Mouse (Mus musculus): ENCODE results near the gene Chsy1. TPM values are rescaled to one million over a fixed set of nuclear protein-coding genes. Genes with fewer than 3 reads are reported as not detected.

Chsy1 gene
- polyA plus RNA-seq, 2 experiments = 7.9 to 9.0 TPM

GRCm38 (mm10) chr7:66140923-66141570, 31.7 kb downstream of the Chsy1 start:
- WGBS (ENCODE audit: insufficient replicate concordance) = 84% methylated on average over 4 of the region's 4 CpGs
- Histone ChIP-seq H3K4me3 (ENCODE audit: insufficient read depth in 1 of 2, low read depth in 2 of 2, low read length in 2 of 2) (no peak overlapping the region), H3K9me3 (ENCODE audit: control insufficient read depth, low read length) (no peaks in the 10 kb centered on the region), H3K4me2 (ENCODE audit: low read depth) (no peak overlapping the region), H3K9ac (replicated peaks) (no peak overlapping the region), H3K27me3 (ENCODE audit: control insufficient read depth, insufficient read depth, low read length) (no peaks in the 10 kb centered on the region), H3K36me3 (replicated peaks; ENCODE audit: control insufficient read depth, insufficient read depth, low read depth) (peaks cover 7% of the 10 kb centered on the region), H3K27ac (no peak overlapping the region), H3K4me1 (replicated peaks; ENCODE audit: control insufficient read depth in 2 of 2, insufficient read depth in 2 of 2, low read length in 1 of 2) (peaks cover 17 to 33% of the 10 kb centered on the region in 2 experiments)
- no peak for DNase-seq (ENCODE audit: low read depth in 3 of 3, low spot score in 3 of 3)
- ATAC-seq (ENCODE audit: insufficient read depth) = no peak
- no peak for TF ChIP-seq CTCF (IDR thresholded peaks at IDR 0.05; ENCODE audit: low read depth)
- TF ChIP-seq EP300 (IDR thresholded peaks at IDR 0.05; ENCODE audit: low read depth) = no peak

DNA sequence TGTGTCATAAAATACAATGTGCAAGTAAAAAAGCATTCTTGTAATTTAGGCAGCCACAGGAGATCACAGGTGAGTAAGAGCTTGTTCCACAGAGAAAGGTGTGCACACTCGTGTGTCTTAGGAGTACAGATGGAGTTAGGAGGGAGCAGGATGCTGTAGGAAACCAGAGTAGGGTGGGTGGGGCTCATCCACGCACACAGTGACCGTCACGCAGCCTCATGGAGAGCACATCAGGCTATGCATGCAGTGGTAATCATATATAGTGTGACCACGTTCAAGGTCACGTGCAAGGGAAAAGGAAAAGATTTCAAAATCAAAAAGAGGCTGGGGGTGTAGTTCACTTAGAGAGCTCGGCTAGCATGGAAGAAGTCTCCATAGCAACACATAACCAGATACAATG, 33.2 kb downstream of the Chsy1 start:
- Histone ChIP-seq H3K4me1 (replicated peaks; ENCODE audit: control insufficient read depth in 2 of 2, insufficient read depth in 2 of 2, low read length in 1 of 2) (peaks cover 3 to 21% of the 10 kb centered on the region in 2 experiments), H3K9ac (replicated peaks) (no peak overlapping the region), H3K27me3 (ENCODE audit: control insufficient read depth, insufficient read depth, low read length) (no peaks in the 10 kb centered on the region), H3K4me2 (ENCODE audit: low read depth) (no peak overlapping the region), H3K27ac (no peak overlapping the region), H3K9me3 (ENCODE audit: control insufficient read depth, low read length) (no peaks in the 10 kb centered on the region), H3K4me3 (ENCODE audit: insufficient read depth in 1 of 2, low read depth in 2 of 2, low read length in 2 of 2) (no peak overlapping the region), H3K36me3 (replicated peaks; ENCODE audit: control insufficient read depth, insufficient read depth, low read depth) (peaks cover 7% of the 10 kb centered on the region)
- TF ChIP-seq CTCF (IDR thresholded peaks at IDR 0.05; ENCODE audit: low read depth) (no peak), EP300 (IDR thresholded peaks at IDR 0.05; ENCODE audit: low read depth) (no peak)
- 78% methylated on average over 7 of the region's 7 CpGs for WGBS (ENCODE audit: insufficient replicate concordance)
- ATAC-seq (ENCODE audit: insufficient read depth) = no peak
- no peak for DNase-seq (ENCODE audit: low read depth in 3 of 3, low spot score in 3 of 3)

DNA sequence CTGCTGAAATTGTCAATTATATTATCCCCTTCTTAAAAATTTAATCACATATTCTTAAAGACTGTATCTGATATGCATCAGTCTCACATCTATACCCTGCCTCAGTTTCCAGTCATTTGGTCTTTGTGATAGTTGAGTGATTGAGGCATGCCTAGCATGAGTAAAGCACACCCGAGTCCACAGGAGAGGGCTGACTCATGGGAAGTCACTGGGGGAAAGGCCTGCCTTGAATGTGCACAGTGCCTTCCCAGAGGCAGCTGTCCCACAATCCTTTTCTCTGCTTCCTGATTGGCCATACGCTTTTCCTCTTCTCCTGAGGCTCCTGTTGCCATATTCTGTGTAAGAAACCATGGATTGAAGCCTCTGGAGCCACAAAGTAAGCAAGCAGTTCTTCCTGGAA, 35.2 kb downstream of the Chsy1 start:
- H3K27me3 ChIP-seq (ENCODE audit: control insufficient read depth, insufficient read depth, low read length) = no peaks in the 10 kb centered on the region
- H3K4me2 ChIP-seq (ENCODE audit: low read depth) = no peak overlapping the region
- H3K4me3 ChIP-seq (ENCODE audit: insufficient read depth in 1 of 2, low read depth in 2 of 2, low read length in 2 of 2) = no peak overlapping the region
- H3K27ac ChIP-seq = no peak overlapping the region
- 73% methylated on average over 2 of the region's 2 CpGs for WGBS (ENCODE audit: insufficient replicate concordance)
- H3K36me3 ChIP-seq (replicated peaks; ENCODE audit: control insufficient read depth, insufficient read depth, low read depth) = peaks cover 4% of the 10 kb centered on the region; the same call in 1 of the 2 replicates
- H3K9me3 ChIP-seq (ENCODE audit: control insufficient read depth, low read length) = no peaks in the 10 kb centered on the region
- H3K9ac ChIP-seq (replicated peaks) = no peak overlapping the region
- ATAC-seq (ENCODE audit: insufficient read depth) (no peak), DNase-seq (ENCODE audit: low read depth in 3 of 3, low spot score in 3 of 3) (no peak)
- no peak for TF ChIP-seq CTCF (IDR thresholded peaks at IDR 0.05; ENCODE audit: low read depth)
- no peak for TF ChIP-seq EP300 (IDR thresholded peaks at IDR 0.05; ENCODE audit: low read depth)
- peaks cover 0 to 10% of the 10 kb centered on the region in 2 experiments; a peak in 2 of 4 replicates for H3K4me1 ChIP-seq (replicated peaks; ENCODE audit: control insufficient read depth in 2 of 2, insufficient read depth in 2 of 2, low read length in 1 of 2)

- Histone ChIP-seq H3K27me3 (ENCODE audit: control insufficient read depth, insufficient read depth, low read length) (no peaks in the 10 kb centered on the region), H3K9ac (replicated peaks) (no peak overlapping the region), H3K36me3 (replicated peaks; ENCODE audit: control insufficient read depth, insufficient read depth, low read depth) (peaks cover 2% of the 10 kb centered on the region; the same call in 1 of the 2 replicates), H3K4me1 (replicated peaks; ENCODE audit: control insufficient read depth in 2 of 2, insufficient read depth in 2 of 2, low read length in 1 of 2) (peaks cover 0 to 5% of the 10 kb centered on the region in 2 experiments; a peak in 1 of 4 replicates), H3K9me3 (ENCODE audit: control insufficient read depth, low read length) (no peaks in the 10 kb centered on the region), H3K4me3 (ENCODE audit: insufficient read depth in 1 of 2, low read depth in 2 of 2, low read length in 2 of 2) (no peak overlapping the region), H3K4me2 (ENCODE audit: low read depth) (no peak overlapping the region), H3K27ac (no peak overlapping the region)
- no peak for TF ChIP-seq EP300 (IDR thresholded peaks at IDR 0.05; ENCODE audit: low read depth)
- TF ChIP-seq CTCF (IDR thresholded peaks at IDR 0.05; ENCODE audit: low read depth) = no peak
- WGBS (ENCODE audit: insufficient replicate concordance) = 72% methylated on average over 1 of the region's 1 CpGs
- DNase-seq (ENCODE audit: low read depth in 3 of 3, low spot score in 3 of 3) (no peak), ATAC-seq (ENCODE audit: insufficient read depth) (no peak)
These were observed 37.8 kb downstream of the Chsy1 start for GRCm38 (mm10) chr7:66147156-66147555.

DNA sequence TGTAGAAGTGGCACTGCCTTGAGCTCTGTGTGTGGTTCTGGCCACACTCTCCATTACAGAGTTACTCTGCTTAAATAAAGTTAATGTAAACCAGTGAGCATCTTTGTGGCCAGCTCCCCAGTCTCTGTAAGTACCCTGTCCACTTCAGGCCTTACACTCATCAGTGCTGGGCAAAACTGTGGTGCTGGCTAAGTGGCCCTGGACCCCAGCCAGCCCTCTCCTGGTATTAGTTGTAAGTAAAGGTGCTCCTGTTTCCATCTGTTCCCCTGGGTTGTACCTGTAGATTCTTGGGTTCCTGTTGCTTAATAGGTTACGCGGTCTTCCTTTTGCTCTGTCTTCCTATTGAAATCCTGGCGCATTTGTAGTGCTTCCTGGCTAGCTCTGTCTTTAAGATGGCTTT, 38.5 kb downstream of the Chsy1 start:
- no peaks in the 10 kb centered on the region; the same call in 1 of the 2 replicates for H3K36me3 ChIP-seq (replicated peaks; ENCODE audit: control insufficient read depth, insufficient read depth, low read depth)
- H3K27ac ChIP-seq = no peak overlapping the region
- 87% methylated on average over 3 of the region's 3 CpGs for WGBS (ENCODE audit: insufficient replicate concordance)
- no peak for ATAC-seq (ENCODE audit: insufficient read depth)
- no peak overlapping the region for H3K9ac ChIP-seq (replicated peaks)
- TF ChIP-seq CTCF (IDR thresholded peaks at IDR 0.05; ENCODE audit: low read depth) (no peak), EP300 (IDR thresholded peaks at IDR 0.05; ENCODE audit: low read depth) (no peak)
- H3K27me3 ChIP-seq (ENCODE audit: control insufficient read depth, insufficient read depth, low read length) = no peaks in the 10 kb centered on the region
- H3K4me2 ChIP-seq (ENCODE audit: low read depth) = no peak overlapping the region
- no peak for DNase-seq (ENCODE audit: low read depth in 3 of 3, low spot score in 3 of 3)
- H3K4me1 ChIP-seq (replicated peaks; ENCODE audit: control insufficient read depth in 2 of 2, insufficient read depth in 2 of 2, low read length in 1 of 2) = peaks cover 0 to 5% of the 10 kb centered on the region in 2 experiments; a peak in 1 of 4 replicates
- no peak overlapping the region for H3K4me3 ChIP-seq (ENCODE audit: insufficient read depth in 1 of 2, low read depth in 2 of 2, low read length in 2 of 2)
- no peaks in the 10 kb centered on the region for H3K9me3 ChIP-seq (ENCODE audit: control insufficient read depth, low read length)

Measured in liver, embryonic 14.5 days (tissue).